Mouse (Mus musculus): Measurements from ENCODE around the gene Aqr.

GRCm38 (mm10) chr2:114130657-114131056, 56.2 kb downstream of the Aqr start:
- TF ChIP-seq POLR2A (IDR thresholded peaks at IDR 0.05; ENCODE audit: insufficient read length, low read depth) (no peak), CEBPB (IDR thresholded peaks at IDR 0.05; ENCODE audit: insufficient read depth, poor library complexity, severe bottlenecking) (no peak), MAX (IDR thresholded peaks at IDR 0.05; ENCODE audit: low read depth) (no peak), E2F4 (IDR thresholded peaks at IDR 0.05; ENCODE audit: insufficient read depth) (no peak), POLR2AphosphoS2 (IDR thresholded peaks at IDR 0.05; ENCODE audit: insufficient read length, low read depth) (no peak), MYOG (IDR thresholded peaks at IDR 0.05; ENCODE audit: control insufficient read depth in 1 of 3, insufficient read depth in 1 of 3, insufficient read length in 2 of 3, low read depth in 2 of 3) (peak in 2 of 3 experiments; percentile 89 to 90), REST (IDR thresholded peaks at IDR 0.05; ENCODE audit: insufficient read depth, insufficient read length) (no peak), USF1 (IDR thresholded peaks at IDR 0.05; ENCODE audit: low read depth) (no peak), MYOD1 (IDR thresholded peaks at IDR 0.05; ENCODE audit: control insufficient read depth in 1 of 3, insufficient read length in 2 of 3, low read depth in 2 of 3) (peak in 2 of 3 experiments; percentile 74 to 91), TCF12 (IDR thresholded peaks at IDR 0.05; ENCODE audit: insufficient read depth, poor library complexity, severe bottlenecking) (peak; percentile 82)

Data from myocyte (in vitro differentiated cells).